Mouse (Mus musculus): ENCODE measurements at regions not wholly inside any gene's neighbourhood (a gene's known extent, or its start where the extent isn't known, plus 50 kb on each side); places are given as distances from the start of the nearest gene placed in this dataset.

DNA sequence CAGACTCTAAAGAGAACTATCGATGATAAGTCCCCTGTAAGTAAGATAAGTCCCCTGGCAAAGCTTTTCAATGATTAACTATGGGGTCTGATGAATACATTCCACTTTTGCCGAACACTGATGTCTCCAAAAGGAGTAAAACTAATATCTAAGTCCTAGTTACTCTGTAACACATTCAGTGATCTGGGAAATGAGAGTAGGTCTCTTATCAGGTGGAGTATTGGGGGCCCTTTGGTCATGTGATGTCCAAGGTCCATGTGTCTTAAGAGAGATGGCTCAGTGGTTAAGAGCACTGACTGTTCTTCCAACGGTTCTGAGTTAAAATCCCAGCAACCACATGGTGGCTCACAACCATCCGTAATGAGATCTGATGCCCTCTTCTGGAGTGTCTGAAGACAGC lies 242.0 kb upstream of the Crim1 start:
- no peak for TF ChIP-seq POLR2A (IDR thresholded peaks at IDR 0.05; ENCODE audit: borderline replicate concordance, insufficient read depth, low read length)
- no peak for TF ChIP-seq CTCF (IDR thresholded peaks at IDR 0.05; ENCODE audit: borderline replicate concordance, insufficient read depth, low read depth, low read length)

All from cerebellum, adult 2 months (tissue).